Mouse (Mus musculus): ENCODE results near the gene Mea1. TPM values are rescaled to one million over a fixed set of nuclear protein-coding genes. Genes with fewer than 3 reads are reported as not detected.
A peak's percentile ranks its signal among the peaks of the same experiment; 100 is the strongest.

Mea1 gene
- polyA plus RNA-seq, 1 experiment from 2014 or later: 119 TPM

- 79% methylated on average over 1 of the region's 1 CpGs for WGBS
Observed at GRCm38 (mm10) chr17:46694517-46695063, 16.0 kb downstream of the Mea1 start.

DNA sequence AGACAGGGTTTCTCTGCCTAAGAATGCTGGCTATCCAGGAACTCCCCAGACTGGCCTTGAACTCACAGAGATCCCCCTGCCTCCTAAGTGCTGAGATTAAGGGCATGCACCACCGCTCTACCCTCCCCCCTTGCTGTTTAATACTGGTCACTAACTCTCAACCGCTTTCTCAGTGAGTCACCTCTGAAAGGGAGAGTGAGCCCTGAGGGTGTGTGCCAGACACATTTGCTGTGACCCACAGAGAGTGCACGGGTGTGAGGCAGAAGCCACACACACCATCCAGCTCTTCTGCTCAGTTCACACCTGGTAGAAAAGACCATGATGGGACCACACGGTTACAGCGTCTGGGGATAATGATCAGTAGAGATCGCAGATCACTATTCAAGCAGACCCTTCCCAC lies 19.9 kb downstream of the Mea1 start:
- no peaks in the 10 kb centered on the region for H3K27me3 ChIP-seq (replicated peaks; ENCODE audit: control insufficient read depth, insufficient read depth, low read length)
- ATAC-seq (replicated peaks; ENCODE audit: low FRiP score) (no peak), DNase-seq (ENCODE audit: low spot score) (no peak)
- H3K9ac ChIP-seq (ENCODE audit: low read depth, low read length): no peak overlapping the region
- 84% methylated on average over 6 of the region's 6 CpGs for WGBS
- H3K4me1 ChIP-seq (replicated peaks; ENCODE audit: control insufficient read depth, insufficient read depth, low read length): peaks cover 15% of the 10 kb centered on the region
- H3K9me3 ChIP-seq (ENCODE audit: control insufficient read depth, low read length): no peaks in the 10 kb centered on the region
- H3K4me2 ChIP-seq: no peak overlapping the region
- H3K4me3 ChIP-seq (ENCODE audit: low read depth, low read length): no peak overlapping the region
- peaks cover 10% of the 10 kb centered on the region; the same call in 1 of the 2 replicates for H3K36me3 ChIP-seq (ENCODE audit: control insufficient read depth, insufficient read depth, low read length)
- H3K27ac ChIP-seq (ENCODE audit: low read depth, low read length): no peak overlapping the region

More at GRCm38 (mm10) chr17:46694517-46695063, 16.0 kb downstream of the Mea1 start:
- Histone ChIP-seq H3K27me3 (replicated peaks; ENCODE audit: control insufficient read depth, insufficient read depth, low read length) (no peaks in the 10 kb centered on the region), H3K36me3 (ENCODE audit: control insufficient read depth, insufficient read depth, low read length) (peaks cover 10% of the 10 kb centered on the region; the same call in 1 of the 2 replicates), H3K4me1 (replicated peaks; ENCODE audit: control insufficient read depth, insufficient read depth, low read length) (peaks cover 5% of the 10 kb centered on the region; the same call in 1 of the 2 replicates), H3K9me3 (ENCODE audit: control insufficient read depth, low read length) (no peaks in the 10 kb centered on the region), H3K4me3 (ENCODE audit: low read depth, low read length) (no peak overlapping the region), H3K9ac (ENCODE audit: low read depth, low read length) (no peak overlapping the region), H3K27ac (ENCODE audit: low read depth, low read length) (no peak overlapping the region), H3K4me2 (no peak overlapping the region)
- DNase-seq (ENCODE audit: low spot score): no peak
- ATAC-seq (replicated peaks; ENCODE audit: low FRiP score): no peak

- ATAC-seq (replicated peaks; ENCODE audit: low FRiP score) (no peak), DNase-seq (ENCODE audit: low spot score) (no peak)
- no peaks in the 10 kb centered on the region for H3K9me3 ChIP-seq (ENCODE audit: control insufficient read depth, low read length)
- H3K36me3 ChIP-seq (ENCODE audit: control insufficient read depth, insufficient read depth, low read length): peaks cover 10% of the 10 kb centered on the region; the same call in 1 of the 2 replicates
- no peak overlapping the region for H3K4me3 ChIP-seq (ENCODE audit: low read depth, low read length)
- H3K27ac ChIP-seq (ENCODE audit: low read depth, low read length): no peak overlapping the region
- no peak overlapping the region; the same call in 1 of the 2 replicates for H3K9ac ChIP-seq (ENCODE audit: low read depth, low read length)
- WGBS: 64% methylated on average over 5 of the region's 5 CpGs
- H3K27me3 ChIP-seq (replicated peaks; ENCODE audit: control insufficient read depth, insufficient read depth, low read length): no peaks in the 10 kb centered on the region
- H3K4me2 ChIP-seq: no peak overlapping the region
- H3K4me1 ChIP-seq (replicated peaks; ENCODE audit: control insufficient read depth, insufficient read depth, low read length): peaks cover 21% of the 10 kb centered on the region
Observed at GRCm38 (mm10) chr17:46699245-46699644, 20.7 kb downstream of the Mea1 start.

GRCm38 (mm10) chr17:46699912-46700311 lies 21.3 kb downstream of the Mea1 start:
- ATAC-seq (replicated peaks; ENCODE audit: low FRiP score) (no peak), DNase-seq (ENCODE audit: low spot score) (no peak)
- Histone ChIP-seq H3K4me3 (ENCODE audit: low read depth, low read length) (no peak overlapping the region), H3K4me1 (replicated peaks; ENCODE audit: control insufficient read depth, insufficient read depth, low read length) (peaks cover 21% of the 10 kb centered on the region), H3K27ac (ENCODE audit: low read depth, low read length) (no peak overlapping the region), H3K36me3 (ENCODE audit: control insufficient read depth, insufficient read depth, low read length) (peaks cover 10% of the 10 kb centered on the region; the same call in 1 of the 2 replicates), H3K27me3 (replicated peaks; ENCODE audit: control insufficient read depth, insufficient read depth, low read length) (no peaks in the 10 kb centered on the region), H3K9ac (ENCODE audit: low read depth, low read length) (no peak overlapping the region), H3K4me2 (no peak overlapping the region), H3K9me3 (ENCODE audit: control insufficient read depth, low read length) (no peaks in the 10 kb centered on the region)
- WGBS: 84% methylated on average over 3 of the region's 3 CpGs

DNA sequence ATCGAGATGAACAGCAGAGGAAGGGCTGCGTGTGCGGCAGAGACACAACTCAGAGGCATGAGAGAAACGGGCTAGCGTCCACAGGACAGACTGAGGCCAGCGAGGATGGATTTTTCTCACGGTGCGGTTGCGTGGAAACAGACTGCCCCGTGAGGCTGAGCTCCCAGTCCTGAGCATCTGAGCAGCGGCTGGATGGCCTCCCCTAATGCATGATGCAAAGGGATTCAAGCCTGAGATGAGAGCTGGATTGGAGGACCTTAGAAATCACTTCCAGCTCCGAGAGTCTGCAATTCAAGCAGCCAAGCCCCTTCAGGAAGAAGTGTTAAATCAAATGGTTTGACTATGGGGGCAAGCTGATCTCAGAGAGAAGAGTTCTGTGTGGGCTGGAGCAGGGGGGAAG lies 22.9 kb downstream of the Mea1 start:
- no peak overlapping the region for H3K27ac ChIP-seq (ENCODE audit: low read depth, low read length)
- DNase-seq (ENCODE audit: low spot score) (no peak), ATAC-seq (replicated peaks; ENCODE audit: low FRiP score) (no peak)
- no peak overlapping the region for H3K4me2 ChIP-seq
- WGBS: 82% methylated on average over 12 of the region's 12 CpGs
- no peaks in the 10 kb centered on the region for H3K27me3 ChIP-seq (replicated peaks; ENCODE audit: control insufficient read depth, insufficient read depth, low read length)
- no peak overlapping the region for H3K9ac ChIP-seq (ENCODE audit: low read depth, low read length)
- peaks cover 10% of the 10 kb centered on the region; the same call in 1 of the 2 replicates for H3K36me3 ChIP-seq (ENCODE audit: control insufficient read depth, insufficient read depth, low read length)
- H3K9me3 ChIP-seq (ENCODE audit: control insufficient read depth, low read length): no peaks in the 10 kb centered on the region
- peaks cover 23% of the 10 kb centered on the region for H3K4me1 ChIP-seq (replicated peaks; ENCODE audit: control insufficient read depth, insufficient read depth, low read length)
- H3K4me3 ChIP-seq (ENCODE audit: low read depth, low read length): no peak overlapping the region

DNA sequence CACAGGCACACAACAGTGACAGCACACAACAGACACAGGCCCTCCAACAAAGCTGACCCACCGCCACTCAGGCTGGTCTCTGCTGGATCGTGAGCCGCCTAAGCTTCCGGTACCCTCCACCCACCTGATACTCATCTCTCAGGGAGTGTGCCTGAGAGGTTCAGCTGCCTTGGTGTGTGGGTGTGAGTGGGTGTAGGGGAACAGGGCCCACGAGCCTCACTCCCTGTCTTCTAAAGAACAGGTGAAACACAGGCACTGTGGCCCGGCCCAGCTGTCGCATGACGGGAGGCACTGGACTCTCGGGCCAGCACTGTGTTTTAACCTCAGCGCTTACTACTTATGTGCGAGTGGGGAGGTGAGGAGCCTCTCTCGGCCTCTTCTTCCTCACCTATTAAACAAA lies 23.5 kb downstream of the Mea1 start:
- no peaks in the 10 kb centered on the region for H3K9me3 ChIP-seq (ENCODE audit: control insufficient read depth, low read length)
- H3K4me1 ChIP-seq (replicated peaks; ENCODE audit: control insufficient read depth, insufficient read depth, low read length): peaks cover 23% of the 10 kb centered on the region
- 78% methylated on average over 12 of the region's 12 CpGs for WGBS
- DNase-seq (ENCODE audit: low spot score) (no peak), ATAC-seq (replicated peaks; ENCODE audit: low FRiP score) (no peak)
- 0 out of 2 replicates have a peak overlapping the region, but pooled peaks have one; percentile 11 for H3K9ac ChIP-seq (ENCODE audit: low read depth, low read length)
- no peaks in the 10 kb centered on the region for H3K27me3 ChIP-seq (replicated peaks; ENCODE audit: control insufficient read depth, insufficient read depth, low read length)
- peaks cover 10% of the 10 kb centered on the region; the same call in 1 of the 2 replicates for H3K36me3 ChIP-seq (ENCODE audit: control insufficient read depth, insufficient read depth, low read length)
- no peak overlapping the region for H3K27ac ChIP-seq (ENCODE audit: low read depth, low read length)
- no peak overlapping the region for H3K4me3 ChIP-seq (ENCODE audit: low read depth, low read length)
- H3K4me2 ChIP-seq: no peak overlapping the region

- H3K27ac ChIP-seq (ENCODE audit: low read depth, low read length): no peak overlapping the region
- peak overlapping the region; percentile 82 for H3K4me2 ChIP-seq
- peak overlapping the region; percentile 74; the same call in 1 of the 2 replicates for H3K9ac ChIP-seq (ENCODE audit: low read depth, low read length)
- no peaks in the 10 kb centered on the region for H3K27me3 ChIP-seq (replicated peaks; ENCODE audit: control insufficient read depth, insufficient read depth, low read length)
- DNase-seq (ENCODE audit: low spot score) (no peak), ATAC-seq (replicated peaks; ENCODE audit: low FRiP score) (no peak)
- peaks cover 23% of the 10 kb centered on the region for H3K4me1 ChIP-seq (replicated peaks; ENCODE audit: control insufficient read depth, insufficient read depth, low read length)
- H3K36me3 ChIP-seq (ENCODE audit: control insufficient read depth, insufficient read depth, low read length): peaks cover 10% of the 10 kb centered on the region; the same call in 1 of the 2 replicates
- H3K4me3 ChIP-seq (ENCODE audit: low read depth, low read length): 0 out of 2 replicates have a peak overlapping the region, but pooled peaks have one; percentile 76
- WGBS: 83% methylated on average over 5 of the region's 5 CpGs
- no peaks in the 10 kb centered on the region for H3K9me3 ChIP-seq (ENCODE audit: control insufficient read depth, low read length)
Observed at GRCm38 (mm10) chr17:46702506-46702905, 23.9 kb downstream of the Mea1 start.

- H3K27me3 ChIP-seq (replicated peaks; ENCODE audit: control insufficient read depth, insufficient read depth, low read length): no peaks in the 10 kb centered on the region
- ATAC-seq (replicated peaks; ENCODE audit: low FRiP score) (peak; percentile 63), DNase-seq (ENCODE audit: low spot score) (peak; percentile 47)
- H3K4me1 ChIP-seq (replicated peaks; ENCODE audit: control insufficient read depth, insufficient read depth, low read length): peaks cover 23% of the 10 kb centered on the region
- peak overlapping the region; percentile 76 for H3K4me3 ChIP-seq (ENCODE audit: low read depth, low read length)
- no peaks in the 10 kb centered on the region for H3K9me3 ChIP-seq (ENCODE audit: control insufficient read depth, low read length)
- H3K9ac ChIP-seq (ENCODE audit: low read depth, low read length): peak overlapping the region; percentile 74
- H3K27ac ChIP-seq (ENCODE audit: low read depth, low read length): peak overlapping the region; percentile 57
- WGBS: 3% methylated on average over 40 of the region's 41 CpGs
- peak overlapping the region; percentile 82 for H3K4me2 ChIP-seq
- H3K36me3 ChIP-seq (ENCODE audit: control insufficient read depth, insufficient read depth, low read length): peaks cover 5% of the 10 kb centered on the region; the same call in 1 of the 2 replicates
Observed at GRCm38 (mm10) chr17:46703971-46704886, 25.6 kb downstream of the Mea1 start.
